Mouse (Mus musculus) forebrain, postnatal 0 days (tissue): ENCODE results near the gene Fam228a. TPM values are rescaled to one million over a fixed set of nuclear protein-coding genes. Genes with fewer than 3 reads are reported as not detected.

Source experiments
- ATAC-seq: fragments of 200-750 bp; cut with Nextera tagmentation; 2 replicates; pipeline ENCODE4 v1.8.0; 2017; ENCODE audit warnings: mild to moderate bottlenecking, moderate library complexity
- DNase-seq: peaks from one replicate; pipeline ENCODE4 v3.0.0-alpha.2; 2015
- H3K27ac ChIP-seq: fragments of 300-500 bp; sonication (generic); 2 replicates; pipeline ENCODE4 v1.5.1; 2014; ENCODE audit warnings: low read depth, mild to moderate bottlenecking, antibody characterized with exemption, low read length, moderate library complexity, mixed read lengths
- H3K27me3 ChIP-seq: fragments of 300-500 bp; sonication (generic); 2 replicates; pipeline ENCODE4 v1.6.1; 2014; ENCODE audit warnings: mild to moderate bottlenecking, low read length, mixed read lengths; ENCODE audit not compliant: insufficient read depth
- H3K36me3 ChIP-seq: fragments of 300-500 bp; sonication (generic); 2 replicates; pipeline ENCODE4 v1.6.1; 2014; ENCODE audit warnings: mild to moderate bottlenecking, moderate library complexity; ENCODE audit not compliant: insufficient read depth
- H3K4me1 ChIP-seq: fragments of 300-500 bp; sonication (generic); 2 replicates; pipeline ENCODE4 v1.6.1; 2014; ENCODE audit warnings: antibody characterized with exemption; ENCODE audit not compliant: insufficient read depth
- H3K4me2 ChIP-seq: fragments of 300-500 bp; sonication (generic); 2 replicates; pipeline ENCODE4 v1.6.1; 2014; ENCODE audit warnings: low read depth, mild to moderate bottlenecking, moderate library complexity
- H3K4me3 ChIP-seq: fragments of 300-500 bp; sonication (generic); 2 replicates; pipeline ENCODE4 v1.5.1; 2014; ENCODE audit warnings: low read depth, low read length, mixed read lengths
- H3K9ac ChIP-seq: fragments of 300-500 bp; sonication (generic); 2 replicates; pipeline ENCODE4 v1.6.1; 2014; ENCODE audit warnings: mild to moderate bottlenecking
- H3K9me3 ChIP-seq: fragments of 300-500 bp; sonication (generic); 2 replicates; pipeline ENCODE4 v1.6.1; 2016; ENCODE audit warnings: low read length
- CTCF ChIP-seq: sonication (generic); IDR thresholded peaks from 2 replicates; pipeline ENCODE4 v1.5.1; 2016; ENCODE audit warnings: antibody characterized with exemption, control low read depth, low read depth
- WGBS: fragments of 180-500 bp; shearing (Covaris S2); extraction: QIAGEN DNeasy Blood & Tissue Kit; methylation state at CpG from one replicate; pipeline ENCODE4 v1.1.7; 2014; 5-methylcytosine and 5-hydroxymethylcytosine counted together
- polyA plus RNA-seq: library from polyadenylated mRNA; unstranded; fragments of >200 nt; fragmentation: Nextera tagmentation; extraction: Ambion mirVana; gene quantifications from 2 replicates; pipeline ENCODE4 v1.2.1, GENCODE M21; 2015
- total RNA-seq: library from RNA; depleted of rRNA; stranded (reverse); fragments of >200 nt; gene quantifications from 2 replicates; pipeline ENCODE4 v1.2.3, GENCODE M21; 2014; rRNA removed

Gene Fam228a
- total and polyA plus RNA-seq, 2 experiments from 2014 or later = 0.30 to 1.5 TPM

GRCm38 (mm10) chr12:4679971-4680370 is 58.3 kb downstream of the Fam228a start:
- Histone ChIP-seq H3K9ac (no peak overlapping the region), H3K27ac (no peak overlapping the region), H3K27me3 (no peaks in the 10 kb centered on the region), H3K4me3 (no peak overlapping the region), H3K4me1 (0 out of 2 replicates have a peak, but pooled peaks cover 6% of the 10 kb centered on the region), H3K36me3 (peaks cover 9% of the 10 kb centered on the region), H3K4me2 (no peak overlapping the region), H3K9me3 (no peaks in the 10 kb centered on the region)
- ATAC-seq (peak; percentile 16; the same call in 1 of the 2 replicates), DNase-seq (no peak)
- 72% methylated on average over 4 of the region's 4 CpGs for WGBS
- TF ChIP-seq CTCF = no peak

GRCm38 (mm10) chr12:4676336-4676735 is 61.9 kb downstream of the Fam228a start:
- Histone ChIP-seq H3K9ac (no peak overlapping the region), H3K9me3 (no peaks in the 10 kb centered on the region), H3K4me1 (0 out of 2 replicates have a peak, but pooled peaks cover 6% of the 10 kb centered on the region), H3K27ac (0 out of 2 replicates have a peak overlapping the region, but pooled peaks have one; percentile 29), H3K36me3 (peaks cover 30% of the 10 kb centered on the region), H3K4me2 (no peak overlapping the region), H3K27me3 (no peaks in the 10 kb centered on the region), H3K4me3 (no peak overlapping the region)
- TF ChIP-seq CTCF = no peak
- DNase-seq (no peak), ATAC-seq (no peak)
- WGBS = 29% methylated on average over 1 of the region's 1 CpGs

- no peak overlapping the region for H3K4me3 ChIP-seq
- H3K27me3 ChIP-seq = no peaks in the 10 kb centered on the region
- H3K36me3 ChIP-seq = peaks cover 37% of the 10 kb centered on the region
- H3K9ac ChIP-seq = no peak overlapping the region
- TF ChIP-seq CTCF = no peak
- no peaks in the 10 kb centered on the region for H3K4me1 ChIP-seq
- peak; percentile 60; the same call in 1 of the 2 replicates for ATAC-seq
- WGBS = 65% methylated on average over 5 of the region's 5 CpGs
- H3K27ac ChIP-seq = no peak overlapping the region
- H3K4me2 ChIP-seq = no peak overlapping the region
- DNase-seq = no peak
- no peaks in the 10 kb centered on the region for H3K9me3 ChIP-seq
Measured at GRCm38 (mm10) chr12:4665675-4666037, 72.6 kb downstream of the Fam228a start.

GRCm38 (mm10) chr12:4664929-4665674 is 73.1 kb downstream of the Fam228a start:
- H3K9me3 ChIP-seq = no peaks in the 10 kb centered on the region
- no peak overlapping the region; the same call in 1 of the 2 replicates for H3K27ac ChIP-seq
- TF ChIP-seq CTCF = no peak
- no peak for DNase-seq
- WGBS = 73% methylated on average over 7 of the region's 7 CpGs
- no peak for ATAC-seq
- no peaks in the 10 kb centered on the region for H3K4me1 ChIP-seq
- H3K9ac ChIP-seq = no peak overlapping the region
- no peaks in the 10 kb centered on the region for H3K27me3 ChIP-seq
- no peak overlapping the region for H3K4me2 ChIP-seq
- peaks cover 36% of the 10 kb centered on the region for H3K36me3 ChIP-seq
- no peak overlapping the region for H3K4me3 ChIP-seq

Other genes starting within 250 kb of the Fam228a start
- 24.5 and 28.1 TPM in 2 replicates for gene Itsn2, start 145.8 kb downstream of the Fam228a start, total RNA-seq
- gene Itsn2, start 145.8 kb downstream of the Fam228a start, polyA plus RNA-seq = 12.3 and 20.9 TPM in 2 replicates
- gene Gm3625, start 145.5 kb downstream of the Fam228a start, total RNA-seq = not detected in 2 replicates
- gene Gm3625, start 145.5 kb downstream of the Fam228a start, polyA plus RNA-seq = not detected in 2 replicates
- gene Pfn4, start 30.6 kb upstream of the Fam228a start, total RNA-seq = 9.2 TPM in 2 replicates
- gene Pfn4, start 30.6 kb upstream of the Fam228a start, polyA plus RNA-seq = 15.3 and 21.3 TPM in 2 replicates
- gene Fam228b, start 30.8 kb upstream of the Fam228a start, total RNA-seq = 7.8 and 18.8 TPM in 2 replicates
- 5.8 and 8.9 TPM in 2 replicates for gene Fam228b, start 30.8 kb upstream of the Fam228a start, polyA plus RNA-seq
- gene Sf3b6, start 79.1 kb upstream of the Fam228a start, total RNA-seq = 117 and 156 TPM in 2 replicates
- gene Sf3b6, start 79.1 kb upstream of the Fam228a start, polyA plus RNA-seq = 326 and 451 TPM in 2 replicates
- gene Fkbp1b, start 103.2 kb upstream of the Fam228a start, total RNA-seq = 51.7 and 122 TPM in 2 replicates
- gene Fkbp1b, start 103.2 kb upstream of the Fam228a start, polyA plus RNA-seq = 65.5 and 67.9 TPM in 2 replicates
- 8.9 and 9.9 TPM in 2 replicates for gene Wdcp, start 104.9 kb upstream of the Fam228a start, total RNA-seq
- 10.2 and 11.4 TPM in 2 replicates for gene Wdcp, start 104.9 kb upstream of the Fam228a start, polyA plus RNA-seq
- 1.1 and 3.4 TPM in 2 replicates for gene Mfsd2b, start 135.9 kb upstream of the Fam228a start, total RNA-seq
- gene Mfsd2b, start 135.9 kb upstream of the Fam228a start, polyA plus RNA-seq = 0.49 and 1.3 TPM in 2 replicates
- 28.5 and 29.0 TPM in 2 replicates for gene Ubxn2a, start 169.3 kb upstream of the Fam228a start, total RNA-seq
- gene Ubxn2a, start 169.3 kb upstream of the Fam228a start, polyA plus RNA-seq = 21.4 and 34.9 TPM in 2 replicates
- 23.7 and 31.1 TPM in 2 replicates for gene Atad2b, start 178.9 kb upstream of the Fam228a start, total RNA-seq
- gene Atad2b, start 178.9 kb upstream of the Fam228a start, polyA plus RNA-seq = 5.0 and 6.6 TPM in 2 replicates